Mouse (Mus musculus) heart, postnatal 0 days (tissue): ENCODE data around the gene 2300003K06Rik. TPM values are rescaled to one million over a fixed set of nuclear protein-coding genes. Genes with fewer than 3 reads are reported as not detected.

ENCODE experiments used
- ATAC-seq: fragments of 200-750 bp; cut with Nextera tagmentation; 2 replicates; pipeline ENCODE4 v1.8.0; 2017; ENCODE audit warnings: low read depth, moderate number of reproducible peaks, moderate library complexity; ENCODE audit not compliant: insufficient read depth
- DNase-seq: peaks from one replicate; pipeline ENCODE4 v3.0.0-alpha.2; 2016; ENCODE audit warnings: low spot score
- H3K27ac ChIP-seq: fragments of 300-500 bp; sonication (generic); 2 replicates; pipeline ENCODE4 v1.5.1; 2014; ENCODE audit warnings: low read depth, mild to moderate bottlenecking
- H3K27me3 ChIP-seq: fragments of 300-500 bp; sonication (generic); 2 replicates; pipeline ENCODE4 v1.6.1; 2014; ENCODE audit warnings: low read length, mixed read lengths; ENCODE audit not compliant: control insufficient read depth, insufficient read depth
- H3K36me3 ChIP-seq: fragments of 300-500 bp; sonication (generic); replicated peaks from 2 replicates; pipeline ENCODE4 v1.6.1; 2014; ENCODE audit warnings: low read length, mixed read lengths; ENCODE audit not compliant: control insufficient read depth, insufficient read depth
- H3K4me1 ChIP-seq: fragments of 300-500 bp; sonication (generic); 2 replicates; pipeline ENCODE4 v1.6.1; 2014; ENCODE audit warnings: antibody characterized with exemption; ENCODE audit not compliant: control insufficient read depth, insufficient read depth
- H3K4me2 ChIP-seq: fragments of 300-500 bp; sonication (generic); 2 replicates; pipeline ENCODE4 v1.6.1; 2014; ENCODE audit warnings: low read depth, mild to moderate bottlenecking, low read length, moderate library complexity
- H3K4me3 ChIP-seq: fragments of 300-500 bp; sonication (generic); 2 replicates; pipeline ENCODE4 v1.5.1; 2014; ENCODE audit warnings: low read depth, low read length
- H3K9ac ChIP-seq: fragments of 300-500 bp; sonication (generic); replicated peaks from 2 replicates; pipeline ENCODE4 v1.6.1; 2014; ENCODE audit warnings: low read depth, low read length, mixed read lengths
- H3K9me3 ChIP-seq: fragments of 300-500 bp; sonication (generic); replicated peaks from 2 replicates; pipeline ENCODE4 v1.6.1; 2016; ENCODE audit warnings: low read length; ENCODE audit not compliant: control insufficient read depth
- CTCF ChIP-seq: IDR thresholded peaks from 2 replicates; pipeline ENCODE4 v1.5.1; 2016; ENCODE audit warnings: antibody characterized with exemption, control low read depth, low read depth
- EP300 ChIP-seq: IDR thresholded peaks from 2 replicates; pipeline ENCODE4 v1.6.1; 2016; ENCODE audit warnings: antibody characterized with exemption, low read depth
- WGBS: fragments of 180-500 bp; shearing (Covaris S2); extraction: QIAGEN DNeasy Blood & Tissue Kit; methylation state at CpG from one replicate; pipeline ENCODE4 v1.1.7; 2014; 5-methylcytosine and 5-hydroxymethylcytosine counted together
- polyA plus RNA-seq: library from polyadenylated mRNA; unstranded; fragments of >200 nt; fragmentation: Nextera tagmentation; extraction: Ambion mirVana; gene quantifications from 2 replicates; pipeline ENCODE4 v1.2.1, GENCODE M21; 2015
- total RNA-seq: library from RNA; depleted of rRNA; stranded (reverse); fragments of >200 nt; gene quantifications from 2 replicates; pipeline ENCODE4 v1.2.3, GENCODE M21; 2014; ENCODE audit warnings: low replicate concordance; rRNA removed

2300003K06Rik gene
- total and polyA plus RNA-seq, 2 experiments from 2014 or later, result not detected

DNA sequence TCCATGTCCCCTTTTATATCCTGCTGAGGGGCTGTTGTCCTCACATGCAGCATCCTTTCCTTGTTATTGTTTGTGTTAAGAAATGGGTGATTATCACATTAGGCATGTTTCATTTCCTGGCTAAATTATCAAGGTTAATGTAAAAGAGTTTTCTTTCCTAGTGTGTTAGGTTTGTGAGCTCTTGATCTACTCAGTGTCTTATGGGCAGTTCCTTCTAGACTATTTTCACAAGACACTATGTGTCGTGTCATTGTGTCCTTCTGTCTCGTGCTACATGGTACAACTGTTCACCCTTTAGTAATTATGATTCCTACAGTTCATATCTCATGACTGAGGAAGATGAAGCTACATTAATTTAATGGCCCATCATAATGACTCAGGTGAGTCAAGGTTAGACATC is 44.5 kb downstream of the 2300003K06Rik start, which contains the start of gene Gm11596:
Gm11596 (minus strand) TSS at position 101 of the 400 bp plus-strand sequence.
- Histone ChIP-seq H3K4me2 (no peak within 1 kb of the TSS), H3K4me3 (no peak within 1 kb of the TSS), H3K9ac (no peak within 1 kb of the TSS), H3K9me3 (no peaks in the 10 kb centered on the region), H3K27me3 (no peaks in the 10 kb centered on the region), H3K27ac (no peak within 1 kb of the TSS), H3K36me3 (no peaks in the 10 kb centered on the region), H3K4me1 (no peaks in the 10 kb centered on the region)
- ATAC-seq, result no peak
- TF ChIP-seq CTCF (no peak), EP300 (no peak)
- no peak for DNase-seq
- 60% methylated on average over 2 of the region's 2 CpGs for WGBS

Other genes with a start within 250 kb of the 2300003K06Rik start
Only the 30 nearest of the 38 such genes appear.
- not detected in 2 replicates for gene Krtap4-2, start 203.0 kb downstream of the 2300003K06Rik start, total RNA-seq
- not detected in 2 replicates for gene Krtap4-2, start 203.0 kb downstream of the 2300003K06Rik start, polyA plus RNA-seq
- gene Krtap4-7, start 194.0 kb downstream of the 2300003K06Rik start, total RNA-seq, result not detected in 2 replicates
- not detected in 2 replicates for gene Krtap4-7, start 194.0 kb downstream of the 2300003K06Rik start, polyA plus RNA-seq
- not detected in 2 replicates for gene Gm11555, start 187.8 kb downstream of the 2300003K06Rik start, total RNA-seq
- gene Gm11555, start 187.8 kb downstream of the 2300003K06Rik start, polyA plus RNA-seq, result not detected in 2 replicates
- gene Gm11563, start 179.1 kb downstream of the 2300003K06Rik start, total RNA-seq, result not detected in 2 replicates
- not detected in 2 replicates for gene Gm11563, start 179.1 kb downstream of the 2300003K06Rik start, polyA plus RNA-seq
- not detected in 2 replicates for gene Krtap4-6, start 172.1 kb downstream of the 2300003K06Rik start, total RNA-seq
- not detected in 2 replicates for gene Krtap4-6, start 172.1 kb downstream of the 2300003K06Rik start, polyA plus RNA-seq
- not detected in 2 replicates for gene Gm14190, start 147.3 kb downstream of the 2300003K06Rik start, total RNA-seq
- gene Gm14190, start 147.3 kb downstream of the 2300003K06Rik start, polyA plus RNA-seq, result not detected in 2 replicates
- not detected in 2 replicates for gene Gm14180, start 103.8 kb downstream of the 2300003K06Rik start, total RNA-seq
- gene Gm14180, start 103.8 kb downstream of the 2300003K06Rik start, polyA plus RNA-seq, result not detected in 2 replicates
- gene Gm11595, start 65.2 kb downstream of the 2300003K06Rik start, total RNA-seq, result not detected in 2 replicates
- not detected in 2 replicates for gene Gm11595, start 65.2 kb downstream of the 2300003K06Rik start, polyA plus RNA-seq
- not detected in 2 replicates for gene Krtap4-8, start 57.4 kb downstream of the 2300003K06Rik start, total RNA-seq
- gene Krtap4-8, start 57.4 kb downstream of the 2300003K06Rik start, polyA plus RNA-seq, result not detected in 2 replicates
- not detected in 2 replicates for gene Krtap4-9, start 52.9 kb downstream of the 2300003K06Rik start, total RNA-seq
- gene Krtap4-9, start 52.9 kb downstream of the 2300003K06Rik start, polyA plus RNA-seq, result not detected in 2 replicates
- gene Gm11596, start 44.6 kb downstream of the 2300003K06Rik start, total RNA-seq, result not detected in 2 replicates
- gene Gm11596, start 44.6 kb downstream of the 2300003K06Rik start, polyA plus RNA-seq, result not detected in 2 replicates
- not detected in 2 replicates for gene Gm11569, start 39.1 kb downstream of the 2300003K06Rik start, total RNA-seq
- not detected in 2 replicates for gene Gm11569, start 39.1 kb downstream of the 2300003K06Rik start, polyA plus RNA-seq
- gene Gm11554, start 33.6 kb downstream of the 2300003K06Rik start, total RNA-seq, result not detected in 2 replicates
- gene Gm11554, start 33.6 kb downstream of the 2300003K06Rik start, polyA plus RNA-seq, result not detected in 2 replicates
- not detected in 2 replicates for gene Krtap4-13, start 28.2 kb downstream of the 2300003K06Rik start, total RNA-seq
- gene Krtap4-13, start 28.2 kb downstream of the 2300003K06Rik start, polyA plus RNA-seq, result not detected in 2 replicates
- not detected in 2 replicates for gene Gm11564, start 22.4 kb downstream of the 2300003K06Rik start, total RNA-seq
- not detected in 2 replicates for gene Gm11564, start 22.4 kb downstream of the 2300003K06Rik start, polyA plus RNA-seq
- not detected in 2 replicates for gene Krtap4-16, start 13.5 kb upstream of the 2300003K06Rik start, total RNA-seq
- gene Krtap4-16, start 13.5 kb upstream of the 2300003K06Rik start, polyA plus RNA-seq, result not detected in 2 replicates
- not detected in 2 replicates for gene Gm11568, start 19.9 kb upstream of the 2300003K06Rik start, total RNA-seq
- gene Gm11568, start 19.9 kb upstream of the 2300003K06Rik start, polyA plus RNA-seq, result not detected in 2 replicates
- gene Gm11559, start 26.4 kb upstream of the 2300003K06Rik start, total RNA-seq, result not detected in 2 replicates
- gene Gm11559, start 26.4 kb upstream of the 2300003K06Rik start, polyA plus RNA-seq, result not detected in 2 replicates
- gene Krtap9-1, start 35.3 kb upstream of the 2300003K06Rik start, total RNA-seq, result not detected in 2 replicates
- not detected in 2 replicates for gene Krtap9-1, start 35.3 kb upstream of the 2300003K06Rik start, polyA plus RNA-seq
- not detected in 2 replicates for gene Gm11567, start 41.1 kb upstream of the 2300003K06Rik start, total RNA-seq
- gene Gm11567, start 41.1 kb upstream of the 2300003K06Rik start, polyA plus RNA-seq, result not detected in 2 replicates
- not detected in 2 replicates for gene Krtap31-1, start 69.9 kb upstream of the 2300003K06Rik start, total RNA-seq
- gene Krtap31-1, start 69.9 kb upstream of the 2300003K06Rik start, polyA plus RNA-seq, result not detected in 2 replicates
- gene Gm11565, start 76.7 kb upstream of the 2300003K06Rik start, total RNA-seq, result not detected in 2 replicates
- gene Gm11565, start 76.7 kb upstream of the 2300003K06Rik start, polyA plus RNA-seq, result not detected in 2 replicates
- not detected in 2 replicates for gene Krtap31-2, start 98.2 kb upstream of the 2300003K06Rik start, total RNA-seq
- gene Krtap31-2, start 98.2 kb upstream of the 2300003K06Rik start, polyA plus RNA-seq, result not detected in 2 replicates
- gene Krtap9-5, start 110.4 kb upstream of the 2300003K06Rik start, total RNA-seq, result not detected in 2 replicates
- not detected in 2 replicates for gene Krtap9-5, start 110.4 kb upstream of the 2300003K06Rik start, polyA plus RNA-seq
- not detected in 2 replicates for gene Krtap29-1, start 141.0 kb upstream of the 2300003K06Rik start, total RNA-seq
- gene Krtap29-1, start 141.0 kb upstream of the 2300003K06Rik start, polyA plus RNA-seq, result not detected in 2 replicates
- gene Krtap16-1, start 148.5 kb upstream of the 2300003K06Rik start, total RNA-seq, result not detected in 2 replicates
- not detected in 2 replicates for gene Krtap16-1, start 148.5 kb upstream of the 2300003K06Rik start, polyA plus RNA-seq
- gene Krtap17-1, start 155.9 kb upstream of the 2300003K06Rik start, total RNA-seq, result not detected in 2 replicates
- not detected in 2 replicates for gene Krtap17-1, start 155.9 kb upstream of the 2300003K06Rik start, polyA plus RNA-seq
- not detected in 2 replicates for gene Krt33a, start 178.1 kb upstream of the 2300003K06Rik start, total RNA-seq
- gene Krt33a, start 178.1 kb upstream of the 2300003K06Rik start, polyA plus RNA-seq, result not detected in 2 replicates
- gene Krt33b, start 191.8 kb upstream of the 2300003K06Rik start, total RNA-seq, result not detected in 2 replicates
- not detected in 2 replicates for gene Krt33b, start 191.8 kb upstream of the 2300003K06Rik start, polyA plus RNA-seq
- not detected in 2 replicates for gene Krt34, start 203.5 kb upstream of the 2300003K06Rik start, total RNA-seq
- gene Krt34, start 203.5 kb upstream of the 2300003K06Rik start, polyA plus RNA-seq, result not detected in 2 replicates